Comparison of ENCODE assay signal across 20 mouse cellular contexts in the genomic region with DNA sequence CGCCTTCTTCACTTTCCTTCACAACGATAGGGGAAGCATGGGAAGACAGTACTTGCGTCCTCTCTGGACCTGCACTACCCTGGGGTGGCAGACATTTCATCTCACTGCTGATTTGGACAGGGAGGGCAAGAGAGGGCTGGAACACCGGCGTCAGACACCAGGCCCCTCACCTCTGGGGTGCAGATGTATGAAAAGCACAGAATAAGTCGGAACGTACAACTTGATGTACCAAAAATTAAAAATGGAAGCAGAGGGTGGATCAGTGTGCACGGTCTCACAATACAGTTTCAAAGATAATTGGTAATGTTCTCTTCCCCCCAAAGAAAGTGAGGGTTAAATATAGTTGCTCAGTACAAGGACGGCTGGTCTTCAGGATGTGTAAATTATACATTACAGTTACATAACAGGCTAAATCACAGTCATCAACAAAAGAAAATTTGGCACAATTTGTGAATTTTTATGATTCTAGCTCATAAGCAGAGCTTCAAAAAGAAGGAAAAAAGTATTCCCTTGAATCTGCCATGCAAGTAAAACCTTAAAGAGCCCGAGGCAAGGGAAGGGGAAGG.
DNase-seq lines count a peak whose midpoint lies in the region.
"Had no signal": no experiment of that assay in that cellular context is flagged by ENCODE, and none has a peak within 500 bp of the region (broad histone marks: within the 10 kb centered on the region; RNA-seq: fewer than 3 reads in every experiment).

No protein-coding gene starts in this region.

- no peaks in the 10 kb centered on the region for H3K27me3 ChIP-seq in heart, embryonic 10.5 days (ENCODE audit: insufficient read depth, poor library complexity, severe bottlenecking)
- H3K27me3 ChIP-seq: CH12.LX; embryonic facial prominence, embryonic 12.5 days; forebrain, embryonic 15.5 days; heart, embryonic 15.5 days; hindbrain, embryonic 13.5 days; Patski had no signal

- intact Hi-C loops in left cerebral cortex, postnatal 25 days (cut with DNase I) = loop anchor here (2.0 kb wide), 1 partner anchor 105 kb away; no protein-coding TSS in a partner anchor
- intact Hi-C loops in left cerebral cortex, postnatal 10 days (cut with DNase I) = no loop called here

- no peaks in the 10 kb centered on the region for H3K36me3 ChIP-seq in heart, embryonic 10.5 days
- H3K36me3 ChIP-seq: embryonic facial prominence, embryonic 12.5 days; forebrain, embryonic 15.5 days; heart, embryonic 15.5 days; hindbrain, embryonic 13.5 days had no signal

- no peak for DNase-seq in heart, embryonic 10.5 days (ENCODE audit: low spot score)
- no peak for DNase-seq in heart, adult 11 months
- DNase-seq in left cerebral cortex, postnatal 25 days (ENCODE audit: low spot score in 2 of 2) = peak; percentile 45 to 82
- DNase-seq in left cerebral cortex, postnatal 10 days (ENCODE audit: extremely low spot score in 1 of 2, low spot score in 2 of 2) = no peak
- peak; percentile 47 for DNase-seq in right cerebral cortex, postnatal 25 days
- DNase-seq in right cerebral cortex, postnatal 36 days (ENCODE audit: low spot score in 2 of 2) = no peak
- no peak for DNase-seq in cerebellum, adult 9-10 months
- DNase-seq: adrenal gland, postnatal 14 days; cerebellum, adult 18-20 months; cerebellum, postnatal 10 days; gastrocnemius, postnatal 36 days; heart, adult 18-20 months; heart, postnatal 14 days had no signal

- 76% methylated on average over 10 of the region's 10 CpGs for WGBS in heart, embryonic 10.5 days

- peak overlapping the region; percentile 43 for H3K27ac ChIP-seq in heart, embryonic 10.5 days
- H3K27ac ChIP-seq: embryonic facial prominence, embryonic 12.5 days; forebrain, embryonic 15.5 days; heart, embryonic 15.5 days; hindbrain, postnatal 0 days had no signal

- no peaks in the 10 kb centered on the region for H3K9me3 ChIP-seq in heart, embryonic 10.5 days
- H3K9me3 ChIP-seq: embryonic facial prominence, embryonic 12.5 days; forebrain, embryonic 15.5 days; heart, embryonic 15.5 days; hindbrain, embryonic 13.5 days had no signal

- H3K4me1 ChIP-seq in heart, embryonic 10.5 days = peaks cover 74% of the 10 kb centered on the region

- H3K4me3 ChIP-seq in heart, embryonic 10.5 days = no peak overlapping the region
- H3K4me3 ChIP-seq: embryonic facial prominence, embryonic 12.5 days; forebrain, embryonic 15.5 days; heart, embryonic 15.5 days; hindbrain, embryonic 13.5 days had no signal

Comparison
In these comparisons a context has a peak if more than half of its experiments do, and no peak if none do; other contexts are left out.
1. DNase-seq: peak in left cerebral cortex, postnatal 25 days (2 of 2) and right cerebral cortex, postnatal 25 days (single experiment); none in heart, embryonic 10.5 days (single experiment), heart, adult 11 months (single experiment), left cerebral cortex, postnatal 10 days (0 of 2), right cerebral cortex, postnatal 36 days (0 of 2) and cerebellum, adult 9-10 months (single experiment).